Mouse (Mus musculus) intestine, embryonic 14.5 days (tissue): Measurements from ENCODE around the gene 1700086D15Rik. TPM values are rescaled to one million over a fixed set of nuclear protein-coding genes. Genes with fewer than 3 reads are reported as not detected.

ENCODE experiments used
- ATAC-seq: fragments of 200-750 bp; cut with Nextera tagmentation; replicated peaks from 2 replicates; pipeline ENCODE4 v1.8.0; 2017; ENCODE audit warnings: low read depth, moderate number of reproducible peaks, moderate TSS enrichment, moderate library complexity; ENCODE audit not compliant: low FRiP score, low TSS enrichment
- DNase-seq: peaks from one replicate; pipeline ENCODE4 v3.0.0-alpha.2; 2018; ENCODE audit warnings: low spot score
- H3K27ac ChIP-seq: fragments of 300-500 bp; sonication (generic); 2 replicates; pipeline ENCODE4 v1.5.1; 2014; ENCODE audit warnings: low read depth, mild to moderate bottlenecking, control low read depth
- H3K27me3 ChIP-seq: fragments of 300-500 bp; sonication (generic); replicated peaks from 2 replicates; pipeline ENCODE4 v1.6.1; 2014; ENCODE audit warnings: low read length, control low read depth; ENCODE audit not compliant: control insufficient read depth, insufficient read depth
- H3K36me3 ChIP-seq: fragments of 300-500 bp; sonication (generic); 2 replicates; pipeline ENCODE4 v1.6.1; 2014; ENCODE audit warnings: low read length, control low read depth; ENCODE audit not compliant: control insufficient read depth, insufficient read depth
- H3K4me1 ChIP-seq: fragments of 300-500 bp; sonication (generic); replicated peaks from 2 replicates; pipeline ENCODE4 v1.6.1; 2014; ENCODE audit warnings: low read length, control low read depth, mixed read lengths; ENCODE audit not compliant: control insufficient read depth, insufficient read depth
- H3K4me2 ChIP-seq: fragments of 300-500 bp; sonication (generic); 2 replicates; pipeline ENCODE4 v1.6.1; 2014; ENCODE audit warnings: low read length
- H3K4me3 ChIP-seq: fragments of 300-500 bp; sonication (generic); 2 replicates; pipeline ENCODE4 v1.5.1; 2014; ENCODE audit warnings: low read depth, low read length, control low read depth, mixed read lengths
- H3K9ac ChIP-seq: fragments of 300-500 bp; sonication (generic); 2 replicates; pipeline ENCODE4 v1.6.1; 2014; ENCODE audit warnings: mild to moderate bottlenecking, low read length
- H3K9me3 ChIP-seq: fragments of 300-500 bp; sonication (generic); 2 replicates; pipeline ENCODE4 v1.6.1; 2016; ENCODE audit warnings: low read length, control low read depth; ENCODE audit not compliant: control insufficient read depth
- WGBS: fragments of 180-500 bp; shearing (Covaris S2); extraction: QIAGEN DNeasy Blood & Tissue Kit; methylation state at CpG from one replicate; pipeline ENCODE4 v1.1.7; 2014; 5-methylcytosine and 5-hydroxymethylcytosine counted together
- polyA plus RNA-seq: library from polyadenylated mRNA; unstranded; fragments of >200 nt; fragmentation: Nextera tagmentation; extraction: Ambion mirVana; gene quantifications from 2 replicates; pipeline ENCODE4 v1.2.1, GENCODE M21; 2014

The 1700086D15Rik gene
- polyA plus RNA-seq, 1 experiment from 2014 or later = not detected

DNA sequence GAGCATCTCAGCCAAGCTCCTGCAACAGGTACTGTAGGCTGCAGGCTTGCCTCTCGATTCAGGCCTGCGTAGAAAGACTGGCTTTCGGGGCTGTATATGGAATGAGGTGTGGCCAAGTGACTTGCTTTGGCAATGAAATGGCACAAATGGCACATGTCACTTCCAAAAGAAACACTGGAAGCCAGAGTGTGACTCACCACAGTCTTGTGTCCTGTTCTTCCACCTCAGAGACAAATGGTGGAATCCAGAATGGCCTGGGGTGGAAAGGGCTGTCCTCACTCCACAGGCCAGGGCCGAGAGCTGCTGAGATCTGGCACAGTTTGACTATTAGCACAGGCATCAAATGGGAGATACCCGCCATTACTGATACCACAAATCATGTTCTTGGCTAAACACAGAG is 6.7 kb downstream of the 1700086D15Rik start:
- Histone ChIP-seq H3K27ac (no peak overlapping the region), H3K4me3 (no peak overlapping the region), H3K36me3 (no peaks in the 10 kb centered on the region), H3K4me1 (peaks cover 6% of the 10 kb centered on the region; the same call in 1 of the 2 replicates), H3K27me3 (no peaks in the 10 kb centered on the region), H3K9me3 (no peaks in the 10 kb centered on the region), H3K4me2 (no peak overlapping the region), H3K9ac (no peak overlapping the region)
- 84% methylated on average over 5 of the region's 5 CpGs for WGBS
- ATAC-seq (no peak), DNase-seq (no peak)

DNA sequence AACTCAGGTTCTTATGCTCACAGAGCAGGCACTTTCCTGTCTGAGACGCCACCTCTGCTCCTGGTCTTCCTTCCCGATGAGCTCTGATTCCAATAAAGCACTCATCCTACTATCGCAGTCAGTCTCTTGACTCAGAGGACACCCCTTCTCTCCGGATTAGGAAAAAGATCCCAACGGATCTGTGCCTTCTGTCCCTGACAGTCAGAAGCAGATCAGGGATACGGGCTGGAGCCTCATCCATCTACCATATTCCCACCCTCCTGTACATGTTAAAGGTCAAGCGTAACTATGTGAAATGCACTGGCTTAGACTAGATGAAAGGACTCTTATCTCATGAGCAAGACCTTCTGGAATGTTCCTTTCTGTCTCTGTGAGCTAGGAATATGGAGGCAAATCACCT is 11.2 kb downstream of the 1700086D15Rik start:
- Histone ChIP-seq H3K4me2 (no peak overlapping the region), H3K27me3 (no peaks in the 10 kb centered on the region), H3K9ac (no peak overlapping the region), H3K4me3 (no peak overlapping the region), H3K4me1 (peaks cover 6% of the 10 kb centered on the region; the same call in 1 of the 2 replicates), H3K9me3 (no peaks in the 10 kb centered on the region), H3K36me3 (no peaks in the 10 kb centered on the region), H3K27ac (no peak overlapping the region)
- DNase-seq (no peak), ATAC-seq (no peak)
- WGBS = 77% methylated on average over 7 of the region's 7 CpGs

DNA sequence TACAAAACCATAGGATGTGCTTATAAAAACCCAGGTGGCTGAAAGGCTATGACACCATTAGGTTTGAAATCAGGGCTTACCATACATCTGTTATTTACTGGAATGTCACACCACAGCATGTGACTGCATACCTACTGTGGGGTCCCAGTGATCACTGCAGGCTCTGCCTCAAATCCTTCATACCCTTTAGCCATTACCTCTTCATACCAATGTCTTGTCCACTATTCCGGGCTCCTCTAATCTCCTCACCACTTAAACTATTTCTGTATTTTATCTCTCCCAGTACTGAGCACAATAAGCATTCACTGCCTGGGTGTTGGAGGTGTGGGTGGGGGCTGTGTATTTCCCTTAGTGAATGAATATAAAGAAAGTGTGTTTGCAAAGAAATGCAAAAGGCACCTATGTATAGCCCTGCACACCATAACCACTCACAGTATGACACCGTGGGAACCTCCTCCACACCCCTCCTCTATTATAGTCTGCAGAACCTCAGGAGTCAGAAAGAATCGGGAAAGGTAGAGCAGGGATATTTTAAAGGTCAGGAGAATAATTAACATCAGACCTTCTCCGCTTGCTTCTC is 16.8 kb downstream of the 1700086D15Rik start:
- WGBS = 68% methylated on average over 4 of the region's 4 CpGs
- Histone ChIP-seq H3K27me3 (no peaks in the 10 kb centered on the region), H3K4me2 (no peak overlapping the region), H3K4me3 (no peak overlapping the region), H3K9ac (no peak overlapping the region), H3K27ac (no peak overlapping the region), H3K9me3 (no peaks in the 10 kb centered on the region), H3K36me3 (no peaks in the 10 kb centered on the region), H3K4me1 (no peaks in the 10 kb centered on the region)
- ATAC-seq (no peak), DNase-seq (no peak)

DNA sequence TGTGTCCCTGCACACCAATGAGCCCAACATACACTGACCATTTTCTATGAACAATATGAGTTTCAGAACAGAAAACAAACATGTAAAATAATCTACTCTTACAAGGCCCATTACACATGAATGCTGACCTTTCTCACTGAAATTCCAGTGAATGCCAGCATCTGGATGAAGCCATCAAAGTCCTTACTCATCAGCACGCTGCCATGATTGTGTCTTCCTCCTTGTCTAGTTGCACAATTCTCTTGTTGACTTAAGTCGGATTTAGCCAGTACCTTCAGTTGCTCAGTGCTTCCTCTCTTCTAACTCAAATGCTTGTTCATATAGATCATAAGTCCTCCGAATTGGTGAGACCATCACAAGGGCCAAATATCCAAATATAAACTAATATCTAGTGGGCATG is 20.7 kb downstream of the 1700086D15Rik start:
- H3K9me3 ChIP-seq = no peaks in the 10 kb centered on the region
- no peaks in the 10 kb centered on the region for H3K27me3 ChIP-seq
- H3K27ac ChIP-seq = no peak overlapping the region
- H3K36me3 ChIP-seq = no peaks in the 10 kb centered on the region
- no peak for DNase-seq
- no peaks in the 10 kb centered on the region for H3K4me1 ChIP-seq
- no peak overlapping the region for H3K9ac ChIP-seq
- H3K4me2 ChIP-seq = no peak overlapping the region
- WGBS = 87% methylated on average over 3 of the region's 3 CpGs
- no peak overlapping the region for H3K4me3 ChIP-seq
- ATAC-seq = no peak

DNA sequence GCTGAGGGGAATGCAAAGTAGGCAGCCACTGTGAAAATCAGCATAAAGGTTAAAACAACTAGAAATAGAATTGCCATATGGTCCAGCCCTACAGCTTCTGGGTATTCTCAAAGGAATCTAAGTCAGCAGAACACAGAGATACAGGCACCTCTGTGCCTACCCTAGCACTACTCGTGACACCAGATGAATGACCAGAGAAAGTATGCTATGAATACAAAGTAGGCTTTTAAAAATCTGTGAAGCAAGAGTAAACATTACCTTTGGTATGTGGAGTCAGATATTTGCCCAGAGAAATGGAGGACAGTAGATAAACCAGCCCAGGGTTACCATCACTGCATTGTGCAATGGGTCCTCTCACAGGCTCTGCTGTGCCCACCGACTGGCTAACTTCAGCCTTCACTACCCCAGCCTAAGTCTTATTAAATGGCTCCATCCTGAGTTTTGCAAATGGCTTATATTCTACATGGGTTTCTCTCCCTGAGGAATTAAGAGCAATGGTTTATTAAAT is 22.5 kb downstream of the 1700086D15Rik start:
- DNase-seq = no peak
- ATAC-seq = no peak
- H3K27ac ChIP-seq = no peak overlapping the region
- no peaks in the 10 kb centered on the region for H3K36me3 ChIP-seq
- no peaks in the 10 kb centered on the region for H3K9me3 ChIP-seq
- no peak overlapping the region for H3K4me2 ChIP-seq
- no peaks in the 10 kb centered on the region for H3K4me1 ChIP-seq
- H3K4me3 ChIP-seq = no peak overlapping the region
- H3K27me3 ChIP-seq = no peaks in the 10 kb centered on the region
- 57% methylated on average over 2 of the region's 2 CpGs for WGBS
- no peak overlapping the region for H3K9ac ChIP-seq

DNA sequence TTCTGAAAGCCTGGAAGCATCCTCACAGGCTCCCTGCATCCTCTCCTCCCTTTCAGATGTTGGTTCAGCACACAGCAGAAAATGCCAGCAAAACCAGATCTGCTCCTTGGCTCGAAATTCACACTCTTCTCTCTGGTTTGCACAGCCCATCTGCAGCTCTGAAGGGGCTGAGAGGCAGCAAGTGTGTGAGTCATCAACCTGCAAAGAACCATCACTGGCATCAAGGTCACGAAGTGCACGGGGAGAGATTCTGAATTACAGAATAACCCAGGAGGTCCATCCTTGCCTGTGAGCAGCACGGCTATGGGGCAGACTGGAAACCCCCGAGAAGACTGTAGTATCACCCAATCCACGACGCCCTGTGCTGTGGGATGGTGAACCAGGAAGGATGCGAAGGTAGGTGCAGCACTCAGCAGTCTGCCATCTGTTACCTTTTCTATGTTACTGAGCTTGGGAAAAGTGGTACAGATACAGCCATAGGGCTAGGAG is 24.4 kb downstream of the 1700086D15Rik start:
- DNase-seq = no peak
- Histone ChIP-seq H3K4me2 (no peak overlapping the region), H3K4me3 (no peak overlapping the region), H3K27me3 (no peaks in the 10 kb centered on the region), H3K9me3 (no peaks in the 10 kb centered on the region), H3K9ac (no peak overlapping the region), H3K27ac (no peak overlapping the region), H3K36me3 (no peaks in the 10 kb centered on the region), H3K4me1 (no peaks in the 10 kb centered on the region)
- no peak for ATAC-seq
- WGBS = 89% methylated on average over 8 of the region's 8 CpGs

DNA sequence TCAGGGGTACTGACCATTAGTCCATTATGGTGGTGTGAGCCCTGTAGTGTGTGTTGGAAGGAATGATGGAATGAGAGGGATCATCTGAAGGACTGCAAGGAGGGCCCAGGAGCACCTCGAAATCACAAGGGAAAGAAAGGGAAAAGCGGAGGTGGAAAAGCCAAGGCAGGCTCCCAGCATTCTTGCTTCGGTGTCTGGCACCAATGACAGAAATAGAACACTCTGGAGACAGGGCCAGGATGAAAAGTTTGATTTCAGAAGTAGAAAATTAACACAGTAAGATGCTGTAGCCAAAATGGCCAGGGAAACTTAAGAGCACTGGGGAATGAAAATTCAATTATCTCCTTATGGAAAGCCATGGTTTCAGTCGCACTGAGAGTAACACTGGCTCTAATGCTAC is 26.0 kb downstream of the 1700086D15Rik start:
- H3K9ac ChIP-seq = no peak overlapping the region
- 89% methylated on average over 4 of the region's 4 CpGs for WGBS
- ATAC-seq (no peak), DNase-seq (no peak)
- H3K9me3 ChIP-seq = no peaks in the 10 kb centered on the region
- no peaks in the 10 kb centered on the region for H3K27me3 ChIP-seq
- no peak overlapping the region for H3K4me3 ChIP-seq
- no peaks in the 10 kb centered on the region for H3K36me3 ChIP-seq
- no peak overlapping the region for H3K4me2 ChIP-seq
- no peak overlapping the region for H3K27ac ChIP-seq
- no peaks in the 10 kb centered on the region for H3K4me1 ChIP-seq

DNA sequence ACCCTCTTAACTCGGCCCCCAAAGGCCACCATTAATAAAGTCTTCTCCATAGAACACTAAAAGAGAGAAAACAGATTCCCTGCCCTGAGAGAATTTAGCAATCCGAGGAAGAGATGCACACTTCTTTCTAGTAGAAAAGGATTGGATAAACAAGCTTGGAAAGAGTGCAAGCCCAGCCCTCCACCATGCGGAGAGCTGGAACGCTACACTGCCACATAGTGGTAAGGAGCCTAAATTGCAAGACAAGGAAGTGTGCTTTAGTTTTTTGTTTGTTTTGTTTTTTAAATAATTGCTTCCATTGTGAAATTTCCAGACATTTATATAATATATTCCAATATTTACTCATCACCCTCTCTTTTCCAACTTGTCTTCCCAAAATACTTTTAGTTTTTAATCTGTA is 30.6 kb downstream of the 1700086D15Rik start:
- WGBS = 85% methylated on average over 4 of the region's 4 CpGs
- no peaks in the 10 kb centered on the region for H3K9me3 ChIP-seq
- peaks cover 12% of the 10 kb centered on the region for H3K4me1 ChIP-seq
- H3K9ac ChIP-seq = no peak overlapping the region
- no peak overlapping the region for H3K27ac ChIP-seq
- H3K27me3 ChIP-seq = no peaks in the 10 kb centered on the region
- no peak overlapping the region for H3K4me2 ChIP-seq
- no peak for DNase-seq
- no peaks in the 10 kb centered on the region for H3K36me3 ChIP-seq
- H3K4me3 ChIP-seq = no peak overlapping the region
- ATAC-seq = no peak

DNA sequence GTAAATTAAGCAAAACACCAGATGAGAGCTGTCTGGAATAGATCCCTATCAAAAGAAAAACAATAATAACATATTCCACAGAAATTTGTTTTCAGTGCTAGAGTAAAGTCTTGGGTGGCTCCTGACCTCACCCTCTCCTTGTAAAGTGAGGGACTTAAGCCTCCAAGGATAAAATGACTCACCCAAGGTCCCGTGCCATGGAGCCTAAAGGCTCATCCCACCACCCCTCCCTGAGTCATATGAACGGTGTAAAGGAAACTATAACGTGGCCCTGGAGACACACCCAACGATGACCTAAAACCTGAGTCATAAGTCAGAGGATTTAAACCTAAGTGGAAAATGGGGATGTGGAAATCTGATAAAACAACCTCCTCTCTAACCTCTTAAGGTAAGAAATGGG is 31.0 kb downstream of the 1700086D15Rik start:
- no peak overlapping the region for H3K4me3 ChIP-seq
- H3K4me1 ChIP-seq = peaks cover 12% of the 10 kb centered on the region
- WGBS = 74% methylated on average over 4 of the region's 4 CpGs
- ATAC-seq (no peak), DNase-seq (no peak)
- H3K27ac ChIP-seq = no peak overlapping the region
- no peak overlapping the region for H3K4me2 ChIP-seq
- H3K9ac ChIP-seq = no peak overlapping the region
- no peaks in the 10 kb centered on the region for H3K27me3 ChIP-seq
- no peaks in the 10 kb centered on the region for H3K36me3 ChIP-seq
- no peaks in the 10 kb centered on the region for H3K9me3 ChIP-seq
